Mouse (Mus musculus): ENCODE data around the gene Nebl.

Nebl gene

GRCm38 (mm10) chr2:17610259-17610658 is 121.0 kb downstream of the Nebl start:
- DNase-seq = no peak

GRCm38 (mm10) chr2:17603573-17603972 is 127.7 kb downstream of the Nebl start:
- no peak for DNase-seq

GRCm38 (mm10) chr2:17600652-17601051 is 130.6 kb downstream of the Nebl start:
- no peak for DNase-seq

- DNase-seq = no peak
Observed at GRCm38 (mm10) chr2:17599860-17600259, 131.4 kb downstream of the Nebl start.

GRCm38 (mm10) chr2:17597932-17598331 is 133.3 kb downstream of the Nebl start:
- DNase-seq = no peak

GRCm38 (mm10) chr2:17589669-17590068 is 141.6 kb downstream of the Nebl start:
- no peak for DNase-seq

- no peak for DNase-seq
Observed at GRCm38 (mm10) chr2:17585329-17585992, 145.8 kb downstream of the Nebl start.

- DNase-seq = no peak
Observed at GRCm38 (mm10) chr2:17575648-17576047, 155.6 kb downstream of the Nebl start.

GRCm38 (mm10) chr2:17571716-17572115 is 159.5 kb downstream of the Nebl start:
- no peak for DNase-seq

GRCm38 (mm10) chr2:17558889-17559742 is 172.1 kb downstream of the Nebl start:
- no peak for DNase-seq

- no peak for DNase-seq
Observed at GRCm38 (mm10) chr2:17549895-17550558, 181.2 kb downstream of the Nebl start.

- DNase-seq = no peak
Observed at GRCm38 (mm10) chr2:17546354-17546948, 184.8 kb downstream of the Nebl start.

GRCm38 (mm10) chr2:17539737-17540136 is 191.5 kb downstream of the Nebl start:
- peak; percentile 14 to 43 for DNase-seq

GRCm38 (mm10) chr2:17538493-17538892 is 192.8 kb downstream of the Nebl start:
- DNase-seq = peak; percentile 72 to 80

GRCm38 (mm10) chr2:17531355-17532105 is 199.7 kb downstream of the Nebl start:
- DNase-seq = no peak

GRCm38 (mm10) chr2:17525739-17526526 is 205.3 kb downstream of the Nebl start:
- DNase-seq = no peak

- DNase-seq = no peak
Observed at GRCm38 (mm10) chr2:17525211-17525610, 206.1 kb downstream of the Nebl start.

- no peak for DNase-seq
Observed at GRCm38 (mm10) chr2:17524205-17524978, 206.9 kb downstream of the Nebl start.

GRCm38 (mm10) chr2:17523791-17524190 is 207.5 kb downstream of the Nebl start:
- DNase-seq = no peak

- DNase-seq = peak; percentile 30 to 49
Observed at GRCm38 (mm10) chr2:17515686-17516085, 215.6 kb downstream of the Nebl start.

GRCm38 (mm10) chr2:17514765-17515164 is 216.5 kb downstream of the Nebl start:
- peak; percentile 31 to 39 for DNase-seq

Data from cerebellum, postnatal 25 days (tissue).